Mouse (Mus musculus) adipocyte (in vitro differentiated cells): Measurements from ENCODE around the gene Rere.
A peak's percentile ranks its signal among the peaks of the same experiment; 100 is the strongest.

Experiments used
- DNase-seq: peaks from one replicate; pipeline ENCODE4 v3.0.0-alpha.2; 2016; ENCODE audit warnings: low spot score

Gene Rere

GRCm38 (mm10) chr4:150384899-150385298 is 103.5 kb downstream of the Rere start:
- no peak for DNase-seq

GRCm38 (mm10) chr4:150388518-150388917 is 107.1 kb downstream of the Rere start:
- peak; percentile 31 for DNase-seq

- DNase-seq, result no peak
Measured at GRCm38 (mm10) chr4:150393607-150394006, 112.2 kb downstream of the Rere start.

DNA sequence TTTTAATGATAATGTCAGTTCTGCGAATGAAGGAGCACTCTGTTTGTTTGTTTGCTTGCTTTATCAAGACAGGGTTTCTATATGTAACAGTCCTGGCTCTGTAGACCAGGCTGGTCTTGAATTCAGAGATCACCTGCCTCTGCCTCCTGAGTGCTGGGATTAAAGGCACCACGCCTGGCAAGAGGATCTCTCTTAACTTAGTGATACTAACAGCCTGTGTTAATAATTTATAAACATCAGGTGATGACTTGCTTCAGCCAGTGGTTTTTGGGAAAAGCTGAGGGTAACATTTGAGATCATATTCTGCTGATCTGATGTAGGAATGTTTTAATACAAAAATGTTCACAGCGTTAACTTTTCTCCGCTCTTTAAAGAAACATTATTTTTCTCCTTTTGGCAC is 112.6 kb downstream of the Rere start:
- no peak for DNase-seq

- peak; percentile 60 for DNase-seq
Measured at GRCm38 (mm10) chr4:150396339-150396738, 114.9 kb downstream of the Rere start.

- DNase-seq, result no peak
Measured at GRCm38 (mm10) chr4:150396826-150397620, 115.6 kb downstream of the Rere start.

DNA sequence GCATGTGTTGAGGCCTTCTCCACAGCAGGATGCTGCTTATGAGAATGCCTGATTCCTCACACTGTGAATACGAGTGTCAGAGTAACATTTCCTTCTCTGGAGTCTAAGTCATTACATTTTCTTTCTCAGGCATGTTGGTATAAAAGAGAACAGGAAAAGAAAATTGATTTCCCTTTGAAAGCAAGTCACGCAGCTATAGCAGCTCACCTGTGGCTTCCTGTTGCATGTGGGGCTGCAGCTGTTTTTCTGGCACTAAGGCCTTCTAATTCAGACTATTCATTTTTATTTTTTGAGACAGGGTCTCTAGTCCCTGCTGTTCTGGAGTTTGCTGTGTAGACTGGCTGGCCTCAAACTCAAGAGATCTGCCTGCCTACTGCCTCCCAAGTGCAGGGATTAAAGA is 117.6 kb downstream of the Rere start:
- no peak for DNase-seq

- DNase-seq, result peak; percentile 63
Measured at GRCm38 (mm10) chr4:150401830-150402607, 120.6 kb downstream of the Rere start.

GRCm38 (mm10) chr4:150402608-150402985 is 121.2 kb downstream of the Rere start:
- peak; percentile 40 for DNase-seq

- no peak for DNase-seq
Measured at GRCm38 (mm10) chr4:150403941-150404340, 122.5 kb downstream of the Rere start.

GRCm38 (mm10) chr4:150404583-150404982 is 123.1 kb downstream of the Rere start:
- DNase-seq, result no peak

DNA sequence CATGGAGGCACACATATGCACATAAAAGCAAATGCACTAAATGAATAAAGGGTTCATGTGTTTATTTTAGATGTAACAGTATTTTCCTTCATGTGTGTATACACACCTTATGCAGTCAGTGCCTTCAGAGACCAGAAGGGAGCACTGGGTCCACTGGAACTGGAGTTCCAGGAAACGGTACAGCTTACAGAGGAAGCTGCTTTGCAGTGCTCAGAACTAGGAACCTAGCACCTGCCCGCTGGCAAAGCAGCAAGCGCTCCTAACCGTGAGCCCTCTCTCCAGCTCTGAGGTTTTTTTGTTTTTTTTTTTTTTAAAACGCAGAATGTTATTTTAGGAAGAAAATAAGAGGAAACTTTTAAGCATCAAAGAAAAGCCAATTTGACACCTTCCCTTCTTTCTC is 124.3 kb downstream of the Rere start:
- no peak for DNase-seq

- no peak for DNase-seq
Measured at GRCm38 (mm10) chr4:150406320-150406719, 124.9 kb downstream of the Rere start.

DNA sequence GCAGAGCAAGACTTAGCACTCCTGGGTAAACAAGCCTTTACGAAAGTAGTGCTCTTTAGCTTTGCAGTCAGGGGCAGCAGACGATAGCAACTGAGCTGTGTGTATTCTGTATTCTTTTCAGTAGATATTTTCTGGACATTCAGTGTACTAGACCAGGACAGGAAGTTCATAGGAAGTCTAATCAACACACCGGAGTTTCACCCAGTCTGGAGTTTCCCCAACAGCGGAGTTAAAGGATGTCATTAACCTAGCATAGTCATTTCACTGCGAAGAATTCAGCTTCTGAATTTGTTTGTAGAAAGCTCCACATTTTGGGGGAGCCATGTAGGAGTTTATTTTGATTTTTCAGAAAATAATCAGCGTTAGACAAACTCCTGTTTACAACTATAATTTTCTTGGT is 125.4 kb downstream of the Rere start:
- no peak for DNase-seq

- no peak for DNase-seq
Measured at GRCm38 (mm10) chr4:150414296-150414695, 132.8 kb downstream of the Rere start.

DNA sequence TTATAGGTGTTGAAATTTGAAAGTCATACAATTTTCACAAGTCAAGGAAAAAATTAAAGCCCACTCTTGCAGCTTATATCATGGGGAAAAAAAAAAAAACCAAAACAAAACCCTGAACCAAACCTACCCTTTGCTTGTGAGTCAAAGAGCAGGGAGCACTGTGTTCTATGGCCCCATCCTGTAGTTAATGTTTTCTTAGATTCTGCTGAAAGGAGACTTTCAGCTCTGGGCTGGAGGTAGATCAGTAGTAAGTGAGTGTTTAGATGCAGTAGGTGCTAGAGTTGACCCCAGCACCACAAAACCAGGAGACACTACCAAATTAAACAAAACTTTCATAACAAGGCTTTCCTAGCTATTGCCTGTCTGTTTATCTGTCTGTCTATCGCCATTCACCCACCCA is 133.3 kb downstream of the Rere start:
- DNase-seq, result no peak

GRCm38 (mm10) chr4:150415227-150415969 is 134.0 kb downstream of the Rere start:
- DNase-seq, result no peak

DNA sequence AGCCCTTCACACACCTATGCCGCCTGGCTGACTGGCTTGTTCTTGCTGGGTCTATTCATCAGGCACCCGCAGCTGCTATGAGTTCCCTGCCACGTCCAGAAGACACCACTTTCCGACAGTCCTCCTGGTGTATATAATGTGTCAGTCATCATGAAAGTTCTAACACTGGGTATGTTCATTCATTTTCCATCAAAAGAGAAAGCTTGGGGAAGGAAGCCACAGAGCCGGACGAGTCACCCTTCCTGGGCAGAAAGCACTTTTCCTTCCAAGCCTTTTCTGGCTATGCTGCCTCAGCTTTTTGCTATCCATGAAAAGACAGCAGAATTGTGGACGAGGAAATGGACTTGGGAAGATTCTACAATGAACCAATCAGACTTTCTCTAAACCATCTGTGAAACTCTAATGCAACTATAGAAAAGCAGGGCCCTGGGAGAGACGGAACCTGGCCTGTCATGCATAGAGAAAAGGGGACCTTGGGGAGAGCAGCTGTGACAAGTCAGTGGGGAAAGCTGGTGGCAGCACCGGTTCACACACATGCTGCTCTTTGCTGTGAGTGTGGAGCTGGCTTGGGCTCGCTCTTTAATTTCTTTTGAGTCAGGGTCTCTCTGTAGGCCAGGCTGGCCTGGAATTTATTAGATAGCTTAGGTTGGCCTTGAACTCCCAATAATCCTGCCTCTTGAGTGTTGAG is 139.3 kb downstream of the Rere start:
- DNase-seq, result no peak

GRCm38 (mm10) chr4:150426098-150426879 is 144.8 kb downstream of the Rere start:
- DNase-seq, result no peak

- DNase-seq, result no peak
Measured at GRCm38 (mm10) chr4:150426880-150427476, 145.5 kb downstream of the Rere start.

DNA sequence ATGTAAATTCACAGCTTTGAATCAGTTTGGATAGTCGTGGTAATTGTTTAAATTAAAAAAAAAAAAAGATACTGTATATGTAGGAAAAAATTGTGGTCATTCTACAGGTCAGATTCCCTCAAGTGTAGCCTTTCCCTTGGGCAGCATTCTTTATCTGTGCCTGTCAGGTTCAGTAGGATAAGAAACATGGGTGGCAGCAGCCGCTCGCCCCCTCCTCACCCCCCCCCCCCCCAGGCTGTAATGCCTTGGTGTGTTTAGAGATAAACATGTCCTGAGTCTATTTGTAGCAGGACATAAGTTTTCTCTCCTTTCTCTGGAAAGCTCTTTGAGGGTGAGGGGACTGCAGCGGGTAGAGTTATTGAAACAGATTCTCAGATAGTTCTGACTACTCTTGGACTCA is 147.3 kb downstream of the Rere start:
- DNase-seq, result no peak
